Mouse (Mus musculus) small intestine, adult 2 months (tissue): ENCODE data around the gene Lrp1.

Experiments used
- CTCF ChIP-seq: fragments of 200-500 bp; IDR thresholded peaks from 2 replicates; pipeline ENCODE4 v1.5.1; 2012; ENCODE audit warnings: low read depth, mild to moderate bottlenecking, control low read depth, inconsistent platforms, low read length, moderate library complexity, mixed read lengths; ENCODE audit not compliant: insufficient replicate concordance, insufficient read length; ENCODE audit errors: extremely low read depth
- POLR2A ChIP-seq: fragments of 200-500 bp; IDR thresholded peaks from 2 replicates; pipeline ENCODE4 v1.6.1; 2012; ENCODE audit warnings: low read depth, mild to moderate bottlenecking, control low read depth, inconsistent platforms, low read length, moderate library complexity

DNA sequence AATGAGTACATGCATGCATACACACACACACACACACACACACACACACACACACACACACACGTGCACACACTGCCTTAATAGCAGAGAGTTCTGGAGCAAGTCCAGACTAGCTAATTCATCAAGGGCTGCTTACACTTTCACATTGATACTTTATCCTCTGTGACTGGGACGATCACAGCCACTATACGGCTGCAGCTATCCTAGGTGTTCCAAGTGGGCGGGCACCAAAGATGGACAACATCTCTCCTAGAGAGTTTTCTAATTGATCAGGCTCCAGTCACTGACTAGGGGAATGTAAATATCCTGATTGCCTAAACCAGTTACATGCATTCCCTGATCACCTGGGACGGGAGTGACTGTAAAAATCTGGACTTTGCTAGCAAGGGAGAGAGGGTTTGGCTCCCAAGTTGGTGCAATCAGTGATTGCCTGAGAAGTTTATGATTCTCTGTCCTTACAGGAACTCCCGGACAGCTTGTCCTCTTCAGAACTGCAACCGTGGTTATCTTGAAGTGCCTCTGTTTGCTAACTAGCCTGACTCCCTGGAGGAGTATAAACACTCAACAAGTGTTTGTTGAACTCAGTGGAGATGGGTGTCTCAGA lies 11.8 kb upstream of the Lrp1 start:
- TF ChIP-seq CTCF (no peak), POLR2A (no peak)
